Mouse (Mus musculus) heart, adult 2 months (tissue): ENCODE measurements around the gene Car9.

Source experiments
- CTCF ChIP-seq: fragments of 200-600 bp; IDR thresholded peaks from 2 replicates; pipeline ENCODE4 v1.8.1; 2022; ENCODE audit warnings: antibody characterized with exemption, mild to moderate bottlenecking, moderate library complexity
- EP300 ChIP-seq: fragments of 200-500 bp; IDR thresholded peaks from 2 replicates; pipeline ENCODE4 v1.6.1; 2011; ENCODE audit warnings: low read depth, low read length, control low read depth; ENCODE audit not compliant: insufficient read depth
- POLR2A ChIP-seq: fragments of 200-500 bp; IDR thresholded peaks from 2 replicates; pipeline ENCODE4 v1.6.1; 2011; ENCODE audit warnings: mild to moderate bottlenecking, low read depth, low read length, control low read depth; ENCODE audit not compliant: insufficient read depth

DNA sequence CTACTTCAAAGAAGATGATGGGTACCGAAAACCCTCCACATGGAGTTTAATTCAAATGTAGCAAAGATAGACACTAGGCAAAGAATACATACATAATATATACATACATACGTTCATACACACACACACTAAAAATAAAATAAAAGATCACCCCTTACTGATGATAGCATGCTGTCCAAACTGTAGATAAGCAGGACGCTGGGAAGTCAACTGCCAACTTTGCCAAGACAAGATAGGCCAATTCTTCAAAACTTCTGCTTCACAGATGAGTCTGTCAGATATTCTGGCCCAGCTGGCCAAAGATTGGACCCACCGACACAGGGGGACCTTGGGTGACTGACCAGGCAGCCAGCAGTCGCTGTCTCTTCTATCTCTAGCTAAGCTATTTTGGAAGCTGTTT lies 43.7 kb upstream of the Car9 start:
- TF ChIP-seq CTCF (no peak), POLR2A (no peak), EP300 (no peak)
